ENCODE assay signal across 8 mouse cellular contexts in the genomic region with DNA sequence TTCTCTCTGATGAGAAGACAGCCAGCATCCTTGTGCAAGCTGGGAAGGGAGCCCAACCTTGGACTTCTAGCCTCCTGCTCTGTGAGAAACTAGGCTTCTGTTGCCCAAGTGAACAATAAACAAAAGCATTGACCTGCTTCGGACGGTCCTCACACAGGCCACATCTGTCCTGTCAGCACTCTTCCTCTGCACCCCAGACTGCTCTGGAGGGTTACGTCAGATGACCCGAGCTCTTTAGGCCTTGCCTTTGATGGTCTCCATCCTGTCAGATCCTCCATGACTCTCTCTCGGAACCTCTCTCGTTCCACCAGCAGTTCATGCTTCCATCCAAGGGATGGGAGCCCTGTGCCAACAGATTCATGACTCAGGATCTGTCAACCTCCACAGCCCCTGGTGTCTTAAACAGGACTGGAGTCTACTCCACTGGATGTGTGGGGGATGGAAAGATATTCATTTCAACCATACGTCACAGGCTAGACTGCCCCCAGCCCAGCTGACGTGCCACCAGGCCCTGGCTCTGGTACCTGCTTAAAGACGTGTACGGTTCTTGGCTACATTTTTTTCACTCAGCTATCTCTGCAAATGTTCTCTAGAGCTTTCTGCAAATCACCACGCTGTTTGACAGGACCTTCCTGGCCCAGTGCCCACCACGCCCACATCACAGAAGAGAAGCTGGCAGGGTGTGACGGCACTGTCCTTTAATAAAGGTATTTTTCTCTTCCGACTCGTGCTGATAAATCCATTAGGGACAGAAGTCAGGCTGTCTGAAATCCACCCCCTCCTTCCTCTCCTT. TPM values are rescaled to one million over a fixed set of nuclear protein-coding genes. Genes with fewer than 3 reads are reported as not detected.
A peak's percentile ranks its signal among the peaks of the same experiment; 100 is the strongest.
DNase-seq lines count a peak whose midpoint lies in the region; ATAC-seq and TF ChIP-seq lines count a peak whose summit lies in the region.

No protein-coding gene starts in this region.

- peaks cover 5% of the 10 kb centered on the region; the same call in 1 of the 2 replicates for H3K36me3 ChIP-seq in liver, adult 2 months (ENCODE audit: control insufficient read depth, insufficient read depth, low read length)
- H3K36me3 ChIP-seq in heart, embryonic 14.5 days (ENCODE audit: control insufficient read depth, insufficient read depth, low read length), result peaks cover 5% of the 10 kb centered on the region; the same call in 1 of the 2 replicates
- H3K36me3 ChIP-seq in lung, embryonic 15.5 days, result no peaks in the 10 kb centered on the region
- H3K36me3 ChIP-seq in midbrain, embryonic 13.5 days, result peaks cover 50% of the 10 kb centered on the region

- peak overlapping the region; percentile 20 for H3K9ac ChIP-seq in liver, adult 2 months (ENCODE audit: low read depth, low read length)
- H3K9ac ChIP-seq in heart, embryonic 14.5 days (ENCODE audit: low read length), result peak overlapping the region; percentile 32; the same call in 1 of the 2 replicates
- H3K9ac ChIP-seq in lung, embryonic 15.5 days, result no peak overlapping the region
- H3K9ac ChIP-seq in midbrain, embryonic 13.5 days (replicated peaks), result no peak overlapping the region

- peak; percentile 49 for ATAC-seq in heart, embryonic 14.5 days (ENCODE audit: insufficient number of reproducible peaks, insufficient read depth, low FRiP score, low read depth)
- ATAC-seq in lung, embryonic 15.5 days (ENCODE audit: borderline replicate concordance, extremely low read depth, low FRiP score, low TSS enrichment), result peak; percentile 60
- ATAC-seq in midbrain, embryonic 13.5 days, result no peak

- WGBS in liver, adult 2 months, result 4% methylated on average over 15 of the region's 15 CpGs
- 9% methylated on average over 15 of the region's 15 CpGs for WGBS in heart, embryonic 14.5 days
- 26% methylated on average over 15 of the region's 15 CpGs for WGBS in large intestine, adult 2 months
- 37% methylated on average over 15 of the region's 15 CpGs for WGBS in lung, embryonic 15.5 days
- WGBS in midbrain, embryonic 13.5 days, result 75% methylated on average over 15 of the region's 15 CpGs

- TF ChIP-seq CTCF in liver, adult 2 months (IDR thresholded peaks at IDR 0.05; ENCODE audit: low read depth, low read length), result no peak

- H3K27me3 ChIP-seq in liver, adult 2 months (ENCODE audit: control insufficient read depth, insufficient read depth, low read length), result no peaks in the 10 kb centered on the region
- no peaks in the 10 kb centered on the region for H3K27me3 ChIP-seq in heart, embryonic 14.5 days (ENCODE audit: control insufficient read depth, insufficient read depth, low read length)
- H3K27me3 ChIP-seq in lung, embryonic 15.5 days, result peaks cover 54% of the 10 kb centered on the region
- no peaks in the 10 kb centered on the region for H3K27me3 ChIP-seq in midbrain, embryonic 13.5 days

- H3K4me1 ChIP-seq in liver, adult 2 months (ENCODE audit: control insufficient read depth, insufficient read depth, low read length), result peaks cover 60% of the 10 kb centered on the region
- H3K4me1 ChIP-seq in heart, embryonic 14.5 days (ENCODE audit: control insufficient read depth in 2 of 2, insufficient read depth in 2 of 2, low read length in 2 of 2), result peaks cover 21 to 35% of the 10 kb centered on the region in 2 experiments
- peaks cover 48% of the 10 kb centered on the region for H3K4me1 ChIP-seq in lung, embryonic 15.5 days
- H3K4me1 ChIP-seq in midbrain, embryonic 13.5 days (replicated peaks), result peaks cover 30% of the 10 kb centered on the region

- peak; percentile 98 for DNase-seq in liver, adult 2 months (ENCODE audit: extremely low read depth, low read depth, low spot score)
- DNase-seq in liver, result no peak
- peak; percentile 81 for DNase-seq in cerebellum, adult 9-11 months
- peak; percentile 54 for DNase-seq in large intestine, adult 2 months (ENCODE audit: low read depth, low spot score)
- no peak for DNase-seq in retina, embryonic 14.5 days (ENCODE audit: low spot score)

- H3K9me3 ChIP-seq in heart, embryonic 14.5 days (ENCODE audit: control insufficient read depth, low read length), result 0 out of 2 replicates have a peak, but pooled peaks cover 5% of the 10 kb centered on the region
- H3K9me3 ChIP-seq in lung, embryonic 15.5 days, result no peaks in the 10 kb centered on the region
- H3K9me3 ChIP-seq in midbrain, embryonic 13.5 days, result peaks cover 4% of the 10 kb centered on the region; the same call in 1 of the 2 replicates

- peak overlapping the region; percentile 79 for H3K27ac ChIP-seq in liver, adult 2 months (replicated peaks; ENCODE audit: insufficient read depth, low read depth, low read length)
- H3K27ac ChIP-seq in heart, embryonic 14.5 days (replicated peaks in 1 of 2; ENCODE audit: control insufficient read depth in 1 of 2, insufficient read depth in 1 of 2, low read depth in 2 of 2, low read length in 2 of 2), result peak overlapping the region; percentile 57 to 78
- peak overlapping the region; percentile 51; the same call in 1 of the 2 replicates for H3K27ac ChIP-seq in lung, embryonic 15.5 days
- H3K27ac ChIP-seq in midbrain, embryonic 13.5 days, result no peak overlapping the region

- peak overlapping the region; percentile 48 for H3K4me2 ChIP-seq in heart, embryonic 14.5 days (ENCODE audit: low read length)
- peak overlapping the region; percentile 9; the same call in 1 of the 2 replicates for H3K4me2 ChIP-seq in lung, embryonic 15.5 days
- no peak overlapping the region for H3K4me2 ChIP-seq in midbrain, embryonic 13.5 days (replicated peaks)

- peaks cover 26% of the 10 kb centered on the region for H3K79me2 ChIP-seq in liver, adult 2 months (ENCODE audit: control insufficient read depth, insufficient read depth, low read length)

- H3K4me3 ChIP-seq in liver, adult 2 months (ENCODE audit: insufficient read depth, low read depth, low read length), result no peak overlapping the region
- peak overlapping the region in 1 of 2 experiments; percentile 2; a peak in 1 of 4 replicates for H3K4me3 ChIP-seq in heart, embryonic 14.5 days (ENCODE audit: control insufficient read depth in 1 of 2, insufficient read depth in 1 of 2, low read depth in 1 of 2, low read length in 2 of 2)
- no peak overlapping the region for H3K4me3 ChIP-seq in lung, embryonic 15.5 days
- H3K4me3 ChIP-seq in midbrain, embryonic 13.5 days (replicated peaks), result no peak overlapping the region

- no peak for TF ChIP-seq POLR2A in liver, adult 2 months (IDR thresholded peaks at IDR 0.05; ENCODE audit: extremely low read depth, insufficient read depth, low read length)

RNA-seq across cellular contexts. Expression of a gene that starts 7.5 kb away (rescaled TPM):
- 37.1 and 37.7 TPM in 2 replicates for total RNA-seq in liver, adult 2 months (2014; rRNA removed)
- 22.6 and 26.1 TPM in 2 replicates for polyA plus RNA-seq in liver, adult 2 months (2012; rRNA removed)
- 13.0 and 13.5 TPM in 2 replicates for polyA plus RNA-seq in heart, embryonic 14.5 days (2014; fragmentation: Nextera tagmentation; extraction: Ambion mirVana)
- 4.6 and 7.5 TPM in 2 replicates for polyA plus RNA-seq in large intestine, adult 2 months (2012; rRNA removed)
- 25.4 and 26.4 TPM in 2 replicates for polyA plus RNA-seq in lung, embryonic 15.5 days (2015; fragmentation: Nextera tagmentation; extraction: Ambion mirVana)
- polyA plus RNA-seq in midbrain, embryonic 13.5 days (2015; fragmentation: Nextera tagmentation; extraction: Ambion mirVana), result 111 and 116 TPM in 2 replicates

Comparison
In these comparisons a context has a peak if more than half of its experiments do, and no peak if none do; other contexts are left out.
1. DNase-seq: peak in liver, adult 2 months (single experiment), cerebellum, adult 9-11 months (single experiment) and large intestine, adult 2 months (single experiment); none in liver (single experiment) and retina, embryonic 14.5 days (single experiment).
2. H3K9ac ChIP-seq: peak in liver, adult 2 months (single experiment) and heart, embryonic 14.5 days (single experiment); none in lung, embryonic 15.5 days (single experiment) and midbrain, embryonic 13.5 days (single experiment).